Mouse (Mus musculus): ENCODE measurements at regions not wholly inside any gene's neighbourhood (a gene's known extent, or its start where the extent isn't known, plus 50 kb on each side); places are given as distances from the start of the nearest gene placed in this dataset.

DNA sequence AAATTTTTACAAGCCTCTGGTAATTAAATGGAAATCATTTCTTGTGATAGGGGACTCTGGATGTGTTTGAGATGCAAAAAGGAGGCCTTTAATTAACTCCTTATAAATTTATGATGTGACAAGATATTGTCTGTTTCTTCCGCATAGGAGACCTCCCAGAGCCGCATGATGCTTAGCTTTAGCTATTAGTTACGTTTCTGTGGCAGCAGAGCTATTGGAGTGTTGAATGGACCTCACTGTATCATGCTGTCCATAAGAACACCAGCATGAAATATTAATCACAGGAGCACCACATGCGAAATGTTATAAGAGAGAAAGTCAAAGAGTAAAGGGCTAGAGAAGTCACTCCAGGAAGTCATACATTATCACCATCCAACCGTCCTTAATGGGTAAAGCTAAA lies 495.3 kb upstream of the Robo1 start:
- Histone ChIP-seq H3K4me1 (no peaks in the 10 kb centered on the region), H3K9me3 (no peaks in the 10 kb centered on the region), H3K9ac (no peak overlapping the region), H3K4me3 (replicated peaks) (no peak overlapping the region), H3K4me2 (no peak overlapping the region), H3K27me3 (no peaks in the 10 kb centered on the region), H3K27ac (no peak overlapping the region), H3K36me3 (replicated peaks) (no peaks in the 10 kb centered on the region)
- no peak for ATAC-seq (ENCODE audit: low FRiP score)
- 84% methylated on average over 5 of the region's 5 CpGs for WGBS

DNA sequence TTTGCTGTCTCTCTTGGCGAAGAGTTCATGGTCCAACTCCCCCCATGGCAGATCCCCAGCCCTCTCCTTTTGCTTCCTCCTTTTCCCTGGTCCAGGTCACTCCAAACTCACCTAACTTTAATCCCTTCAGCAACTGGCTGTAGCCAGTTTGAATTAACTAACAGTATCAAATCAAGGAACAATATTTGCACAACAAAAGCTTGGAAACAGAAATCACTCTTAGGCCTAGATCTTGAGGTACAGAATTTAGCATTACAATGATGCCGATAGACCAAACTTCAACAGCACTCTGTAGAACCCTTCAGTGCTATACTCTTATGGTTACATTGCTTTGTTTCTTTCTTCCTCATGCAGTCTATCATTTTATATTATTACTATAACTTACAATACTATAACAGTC lies 472.8 kb upstream of the Robo1 start:
- Histone ChIP-seq H3K27me3 (no peaks in the 10 kb centered on the region), H3K9me3 (no peaks in the 10 kb centered on the region), H3K36me3 (replicated peaks) (no peaks in the 10 kb centered on the region), H3K4me2 (no peak overlapping the region), H3K9ac (no peak overlapping the region), H3K27ac (no peak overlapping the region), H3K4me3 (replicated peaks) (no peak overlapping the region), H3K4me1 (no peaks in the 10 kb centered on the region)
- 82% methylated on average over 2 of the region's 2 CpGs for WGBS
- no peak for ATAC-seq (ENCODE audit: low FRiP score)

DNA sequence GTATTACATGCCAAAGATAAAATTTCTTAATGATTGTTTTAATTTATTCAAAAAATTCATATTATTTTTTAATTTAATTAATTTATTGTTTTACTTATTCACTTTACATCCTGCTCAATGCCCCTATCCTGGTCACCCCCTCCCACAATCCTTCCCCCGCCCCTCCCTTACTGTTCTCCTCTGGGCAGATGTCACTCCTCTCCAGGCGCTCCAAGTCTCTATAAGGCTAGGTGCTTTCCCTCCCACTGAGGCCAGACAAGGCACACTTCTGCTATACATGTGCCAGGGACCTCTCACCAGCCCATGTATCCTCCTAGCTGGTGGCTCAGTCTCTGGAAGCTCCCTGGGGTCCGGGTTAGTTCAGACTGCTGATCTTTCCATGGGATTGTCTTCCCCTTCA lies 458.0 kb upstream of the Robo1 start:
- ATAC-seq (ENCODE audit: low FRiP score) = 0 out of 2 replicates have a peak, but pooled peaks have one; percentile 18
- Histone ChIP-seq H3K27ac (no peak overlapping the region), H3K27me3 (no peaks in the 10 kb centered on the region), H3K4me3 (replicated peaks) (no peak overlapping the region), H3K36me3 (replicated peaks) (no peaks in the 10 kb centered on the region), H3K4me1 (peaks cover 6% of the 10 kb centered on the region; the same call in 1 of the 2 replicates), H3K4me2 (no peak overlapping the region), H3K9ac (no peak overlapping the region), H3K9me3 (no peaks in the 10 kb centered on the region)
- 87% methylated on average over 3 of the region's 3 CpGs for WGBS

DNA sequence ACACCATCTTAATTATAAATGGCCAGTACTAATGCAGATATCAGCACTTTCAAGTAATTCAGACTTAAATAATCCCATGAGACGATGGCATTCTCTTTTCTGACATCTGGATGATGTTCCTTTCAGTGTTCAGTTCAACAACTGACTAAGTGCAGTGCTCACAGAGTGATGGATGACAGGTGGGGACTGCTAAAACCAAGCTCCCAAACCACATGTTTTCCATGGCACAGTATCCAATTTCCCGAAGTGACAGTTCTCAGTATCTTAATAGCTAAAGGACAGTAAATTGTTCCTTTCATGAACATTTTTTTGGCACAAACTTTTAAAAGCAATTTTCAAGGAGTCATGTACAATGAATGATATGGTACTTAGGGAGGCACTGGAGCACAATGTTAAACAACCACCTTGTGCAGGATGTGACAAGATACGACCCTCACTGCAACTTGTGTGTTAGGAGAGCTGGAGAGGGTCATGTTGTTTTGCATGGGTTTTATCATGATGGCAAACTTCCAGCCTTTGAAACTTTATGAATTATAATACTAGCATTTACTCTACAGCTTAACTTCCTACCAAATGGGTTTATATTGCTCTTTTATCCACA lies 456.4 kb upstream of the Robo1 start:
- H3K27me3 ChIP-seq = no peaks in the 10 kb centered on the region
- H3K4me3 ChIP-seq (replicated peaks) = no peak overlapping the region
- no peak for ATAC-seq (ENCODE audit: low FRiP score)
- H3K27ac ChIP-seq = no peak overlapping the region
- H3K36me3 ChIP-seq (replicated peaks) = no peaks in the 10 kb centered on the region
- no peak overlapping the region for H3K4me2 ChIP-seq
- H3K9ac ChIP-seq = no peak overlapping the region
- WGBS = 82% methylated on average over 3 of the region's 3 CpGs
- no peaks in the 10 kb centered on the region for H3K4me1 ChIP-seq
- no peaks in the 10 kb centered on the region for H3K9me3 ChIP-seq

DNA sequence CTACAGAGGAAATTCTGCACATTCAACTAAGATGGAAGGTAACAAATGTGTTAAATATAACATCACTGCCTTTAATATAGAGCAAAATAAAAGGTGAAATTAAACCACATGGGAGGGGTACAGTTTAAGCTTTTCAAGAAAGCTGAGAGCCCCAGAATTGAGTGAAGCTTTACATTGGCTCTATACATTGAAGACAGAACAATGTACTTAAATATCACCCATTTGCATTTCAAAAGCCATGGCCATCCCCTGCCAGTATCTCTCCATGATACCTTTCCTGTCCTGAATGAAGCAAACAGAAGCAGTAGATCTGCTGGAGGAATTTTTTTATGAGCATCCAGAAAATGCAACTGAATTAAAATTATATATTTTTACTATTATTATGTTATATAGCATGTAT lies 450.2 kb upstream of the Robo1 start:
- Histone ChIP-seq H3K27ac (no peak overlapping the region), H3K4me1 (no peaks in the 10 kb centered on the region), H3K36me3 (replicated peaks) (no peaks in the 10 kb centered on the region), H3K4me2 (no peak overlapping the region), H3K9me3 (no peaks in the 10 kb centered on the region), H3K9ac (no peak overlapping the region), H3K27me3 (no peaks in the 10 kb centered on the region), H3K4me3 (replicated peaks) (no peak overlapping the region)
- no peak for ATAC-seq (ENCODE audit: low FRiP score)

DNA sequence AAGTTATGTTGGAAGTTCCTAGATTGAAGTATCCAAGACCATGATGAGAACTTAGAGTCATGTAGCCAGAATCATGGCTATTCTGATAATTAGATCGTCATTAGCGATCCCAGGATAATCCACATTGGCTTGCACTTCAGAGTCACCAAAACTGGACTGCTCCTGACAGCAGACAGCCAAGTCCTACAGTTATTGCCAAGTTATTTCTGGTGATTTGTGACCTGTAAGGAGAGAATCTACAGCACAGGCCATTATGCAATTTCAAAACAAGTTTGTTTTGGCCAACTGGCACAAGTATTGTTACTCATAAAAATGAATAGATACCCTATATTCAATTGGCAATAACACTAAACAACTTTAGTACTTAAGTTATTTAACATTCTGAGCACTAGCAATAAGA lies 447.9 kb upstream of the Robo1 start:
- Histone ChIP-seq H3K27me3 (no peaks in the 10 kb centered on the region), H3K9me3 (no peaks in the 10 kb centered on the region), H3K36me3 (replicated peaks) (no peaks in the 10 kb centered on the region), H3K9ac (no peak overlapping the region), H3K27ac (no peak overlapping the region), H3K4me1 (no peaks in the 10 kb centered on the region), H3K4me2 (no peak overlapping the region), H3K4me3 (replicated peaks) (no peak overlapping the region)
- WGBS = 83% methylated on average over 2 of the region's 2 CpGs
- ATAC-seq (ENCODE audit: low FRiP score) = no peak

DNA sequence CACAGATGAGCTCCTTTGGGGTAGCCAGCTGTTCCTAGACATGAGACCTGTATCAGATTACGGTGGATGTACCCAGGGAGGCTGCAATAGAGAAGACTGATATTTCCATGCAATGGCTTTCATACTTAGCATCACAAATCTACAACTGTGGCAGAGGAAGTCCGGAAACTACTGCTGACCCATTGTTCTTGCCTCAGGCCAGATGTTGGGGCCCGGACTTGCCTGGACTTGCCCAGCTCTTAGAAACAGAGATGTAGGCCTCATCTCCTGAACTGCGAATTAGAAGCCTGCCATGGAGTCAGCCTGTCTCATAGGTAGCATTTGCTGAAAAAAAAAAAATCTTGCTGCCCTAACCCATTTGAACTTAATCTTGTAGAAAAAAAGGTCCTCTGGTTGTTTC lies 422.4 kb upstream of the Robo1 start:
- no peak overlapping the region for H3K27ac ChIP-seq

DNA sequence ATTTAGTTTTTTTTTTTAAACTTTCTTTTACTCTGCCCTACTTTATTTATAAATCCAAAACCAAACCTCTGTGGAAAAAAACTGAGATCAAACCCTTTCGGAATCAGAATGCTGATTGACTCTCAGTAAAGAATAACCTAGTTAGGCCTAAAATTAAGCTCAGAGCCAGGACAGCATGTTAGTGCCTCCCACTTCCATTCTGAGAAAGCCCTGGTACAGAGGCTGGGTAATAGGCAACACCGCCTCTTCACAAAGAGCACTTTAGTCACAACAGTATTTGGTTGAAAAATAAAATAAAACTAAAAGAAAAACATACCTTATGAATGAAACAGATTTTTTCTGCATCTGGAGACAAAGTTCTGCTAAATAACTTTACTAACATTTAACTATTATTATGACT lies 418.4 kb upstream of the Robo1 start:
- Histone ChIP-seq H3K27me3 (no peaks in the 10 kb centered on the region), H3K9ac (no peak overlapping the region), H3K9me3 (no peaks in the 10 kb centered on the region), H3K4me2 (no peak overlapping the region), H3K27ac (no peak overlapping the region), H3K36me3 (replicated peaks) (no peaks in the 10 kb centered on the region), H3K4me3 (replicated peaks) (no peak overlapping the region), H3K4me1 (no peaks in the 10 kb centered on the region)
- ATAC-seq (ENCODE audit: low FRiP score) = no peak
- 66% methylated on average over 2 of the region's 2 CpGs for WGBS

More for the DNA sequence above, 422.4 kb upstream of the Robo1 start:
- Histone ChIP-seq H3K4me3 (replicated peaks) (no peak overlapping the region), H3K36me3 (replicated peaks) (no peaks in the 10 kb centered on the region), H3K4me1 (no peaks in the 10 kb centered on the region), H3K4me2 (no peak overlapping the region), H3K9ac (no peak overlapping the region), H3K27me3 (no peaks in the 10 kb centered on the region), H3K9me3 (no peaks in the 10 kb centered on the region)
- ATAC-seq (ENCODE audit: low FRiP score) = no peak
- 88% methylated on average over 4 of the region's 4 CpGs for WGBS

DNA sequence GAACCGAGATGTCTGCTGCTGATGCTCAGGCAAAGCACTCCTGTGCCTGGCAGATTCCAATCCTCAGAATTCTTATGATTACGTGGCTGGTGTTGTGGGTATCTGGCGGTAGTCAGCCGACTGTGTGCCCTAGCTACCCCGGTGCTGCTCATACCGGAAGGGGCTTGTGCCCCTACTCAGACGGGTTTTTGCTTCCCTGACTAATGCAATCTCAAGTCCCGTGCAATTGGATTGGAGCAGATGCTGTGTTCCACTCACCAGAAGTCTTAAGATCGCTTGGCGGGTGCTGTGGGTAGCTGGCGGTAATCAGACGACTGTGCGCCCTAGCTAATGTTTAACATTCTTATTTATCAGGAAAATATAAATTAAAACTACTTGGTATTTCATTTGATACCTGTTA lies 385.0 kb upstream of the Robo1 start:
- no peak overlapping the region for H3K9ac ChIP-seq
- no peaks in the 10 kb centered on the region for H3K27me3 ChIP-seq
- H3K4me2 ChIP-seq = no peak overlapping the region
- no peaks in the 10 kb centered on the region for H3K4me1 ChIP-seq
- 94% methylated on average over 13 of the region's 13 CpGs for WGBS
- no peaks in the 10 kb centered on the region for H3K9me3 ChIP-seq
- no peak overlapping the region for H3K27ac ChIP-seq
- ATAC-seq (ENCODE audit: low FRiP score) = no peak
- H3K4me3 ChIP-seq (replicated peaks) = no peak overlapping the region
- no peaks in the 10 kb centered on the region for H3K36me3 ChIP-seq (replicated peaks)

DNA sequence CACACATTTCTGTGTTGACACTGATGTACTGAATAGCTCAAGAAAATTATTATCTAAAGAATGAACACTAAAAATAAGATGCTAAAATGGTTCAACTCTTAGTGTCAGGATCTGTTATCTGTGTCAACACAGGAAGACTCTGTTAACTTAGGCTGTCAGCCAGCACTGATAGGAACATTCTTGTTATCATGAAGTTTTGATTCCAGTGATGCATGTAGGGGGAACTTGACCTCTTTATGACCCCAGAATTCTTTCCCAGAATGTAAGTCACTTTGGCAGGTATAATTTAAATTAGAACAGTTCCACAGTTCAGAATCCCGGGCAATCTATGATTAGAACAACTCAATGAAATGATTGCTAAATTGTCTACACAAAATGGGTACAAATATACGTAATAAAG lies 363.9 kb upstream of the Robo1 start:
- Histone ChIP-seq H3K36me3 (replicated peaks) (no peaks in the 10 kb centered on the region), H3K27me3 (no peaks in the 10 kb centered on the region), H3K27ac (no peak overlapping the region), H3K4me2 (no peak overlapping the region), H3K9ac (no peak overlapping the region), H3K4me3 (replicated peaks) (no peak overlapping the region), H3K4me1 (no peaks in the 10 kb centered on the region), H3K9me3 (no peaks in the 10 kb centered on the region)
- ATAC-seq (ENCODE audit: low FRiP score) = no peak
- 80% methylated on average over 2 of the region's 2 CpGs for WGBS

DNA sequence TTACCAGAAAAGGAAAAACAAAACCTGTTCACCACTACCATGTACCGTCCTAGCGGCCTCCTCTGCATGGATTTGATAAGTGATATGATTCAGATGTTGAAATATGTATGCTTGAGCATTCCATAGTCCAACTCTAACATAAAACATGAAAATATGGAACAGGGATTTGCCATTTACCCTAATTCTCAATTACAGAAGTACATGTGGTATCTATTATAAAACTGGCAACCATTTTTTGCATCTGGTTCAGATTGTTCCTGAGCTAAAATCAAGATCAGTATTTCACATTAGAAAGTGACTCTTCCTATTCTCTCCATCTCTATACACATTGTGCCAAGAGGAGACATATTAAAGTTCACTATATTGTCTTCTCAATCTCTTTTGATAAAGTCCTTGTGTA lies 363.3 kb upstream of the Robo1 start:
- Histone ChIP-seq H3K27me3 (no peaks in the 10 kb centered on the region), H3K9ac (no peak overlapping the region), H3K4me2 (no peak overlapping the region), H3K4me1 (no peaks in the 10 kb centered on the region), H3K4me3 (replicated peaks) (no peak overlapping the region), H3K9me3 (no peaks in the 10 kb centered on the region), H3K27ac (no peak overlapping the region), H3K36me3 (replicated peaks) (no peaks in the 10 kb centered on the region)
- no peak for ATAC-seq (ENCODE audit: low FRiP score)
- 82% methylated on average over 2 of the region's 2 CpGs for WGBS

DNA sequence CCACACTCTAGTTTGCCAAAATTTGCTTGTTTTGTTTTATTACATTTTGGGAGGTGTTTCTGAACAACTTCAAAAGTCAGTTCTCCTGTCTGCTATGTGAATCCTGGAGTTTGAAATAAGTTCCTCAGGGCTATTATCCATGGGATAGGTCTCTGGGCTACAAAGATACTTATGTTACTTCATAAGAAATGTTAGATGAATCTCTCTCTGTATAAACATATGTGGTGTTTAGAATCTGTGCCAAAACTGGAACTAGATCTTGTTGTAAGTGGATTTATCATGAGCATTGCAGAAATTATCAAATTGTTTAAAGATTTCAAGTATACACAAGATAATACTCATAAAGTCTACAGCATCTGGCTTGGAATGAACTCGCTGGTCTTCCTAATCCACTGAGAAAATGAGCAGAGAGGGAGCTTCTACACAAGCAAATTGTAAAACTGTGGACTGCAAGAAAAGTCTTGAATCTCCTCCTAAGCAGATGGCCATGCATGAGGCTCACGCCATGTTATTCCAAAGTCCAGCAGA lies 355.2 kb upstream of the Robo1 start:
- 90% methylated on average over 2 of the region's 2 CpGs for WGBS
- H3K9ac ChIP-seq = no peak overlapping the region
- no peak overlapping the region for H3K4me2 ChIP-seq
- H3K27me3 ChIP-seq = no peaks in the 10 kb centered on the region
- H3K27ac ChIP-seq = no peak overlapping the region
- H3K4me1 ChIP-seq = no peaks in the 10 kb centered on the region
- no peaks in the 10 kb centered on the region for H3K36me3 ChIP-seq (replicated peaks)
- no peaks in the 10 kb centered on the region for H3K9me3 ChIP-seq
- ATAC-seq (ENCODE audit: low FRiP score) = no peak
- H3K4me3 ChIP-seq (replicated peaks) = no peak overlapping the region

DNA sequence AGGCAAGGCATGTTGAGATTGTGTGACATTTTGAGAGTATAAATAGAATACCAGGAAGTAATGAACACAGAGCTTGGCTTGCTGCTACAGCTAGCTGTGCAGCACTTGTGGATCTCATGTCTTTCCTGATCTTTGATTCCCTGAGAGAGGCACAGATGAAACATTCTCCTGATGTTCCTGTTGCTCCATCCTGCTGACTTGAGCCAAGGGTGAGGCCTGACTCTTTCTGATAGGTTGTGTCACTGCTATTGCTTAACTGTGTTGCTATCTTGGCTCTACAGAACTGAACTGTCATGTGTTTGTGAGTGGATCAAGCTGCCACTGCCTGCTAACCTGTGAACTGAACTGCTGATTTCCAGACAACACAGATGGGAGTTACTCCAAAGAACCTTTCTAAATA lies 344.5 kb upstream of the Robo1 start:
- no peak overlapping the region for H3K4me3 ChIP-seq (replicated peaks)
- H3K4me2 ChIP-seq = no peak overlapping the region
- no peaks in the 10 kb centered on the region for H3K9me3 ChIP-seq
- H3K4me1 ChIP-seq = no peaks in the 10 kb centered on the region
- no peak overlapping the region for H3K9ac ChIP-seq
- no peak overlapping the region for H3K27ac ChIP-seq
- H3K27me3 ChIP-seq = no peaks in the 10 kb centered on the region
- ATAC-seq (ENCODE audit: low FRiP score) = no peak
- H3K36me3 ChIP-seq (replicated peaks) = no peaks in the 10 kb centered on the region

All from forebrain, embryonic 12.5 days (tissue).